Mouse (Mus musculus): Measurements from ENCODE around the gene Tdrd9.
A peak's percentile ranks its signal among the peaks of the same experiment; 100 is the strongest.
"Not testable (repeated sequence)": the region's sequence is repeated elsewhere in the genome, so short reads cannot be mapped to it uniquely, and the experiment has no call there.

The Tdrd9 gene

GRCm38 (mm10) chr12:111971231-111971686 is at the start of gene Tdrd9:
Gene Tdrd9, plus strand, starts transcription at chr12:111971559.
- DNase-seq = no peak

GRCm38 (mm10) chr12:111923117-111923516 is 48.2 kb upstream of the Tdrd9 start:
- DNase-seq = no peak

GRCm38 (mm10) chr12:111927338-111927737 is 44.0 kb upstream of the Tdrd9 start:
- no peak for DNase-seq

GRCm38 (mm10) chr12:111928411-111928966 is 42.9 kb upstream of the Tdrd9 start:
- no peak for DNase-seq

- DNase-seq = peak in 1 of 2 experiments; percentile 29
These were observed 39.8 kb upstream of the Tdrd9 start for GRCm38 (mm10) chr12:111931411-111932025.

GRCm38 (mm10) chr12:111932513-111932912 is 38.8 kb upstream of the Tdrd9 start:
- no peak for DNase-seq

- peak; percentile 66 to 86 for DNase-seq
These were observed 38.2 kb upstream of the Tdrd9 start for GRCm38 (mm10) chr12:111933032-111933704.

- DNase-seq = no peak
These were observed 37.4 kb upstream of the Tdrd9 start for GRCm38 (mm10) chr12:111933971-111934370.

GRCm38 (mm10) chr12:111936706-111937550 is 34.4 kb upstream of the Tdrd9 start:
- DNase-seq = peak; percentile 96

GRCm38 (mm10) chr12:111938623-111939177 is 32.7 kb upstream of the Tdrd9 start:
- no peak for DNase-seq

GRCm38 (mm10) chr12:111943421-111944064 is 27.8 kb upstream of the Tdrd9 start:
- DNase-seq = peak in 1 of 2 experiments; percentile 38

- DNase-seq = not testable (repeated sequence)
These were observed 27.0 kb upstream of the Tdrd9 start for GRCm38 (mm10) chr12:111944065-111944987.

GRCm38 (mm10) chr12:111945115-111945514 is 26.2 kb upstream of the Tdrd9 start:
- peak; percentile 57 to 77 for DNase-seq

GRCm38 (mm10) chr12:111945765-111946655 is 25.3 kb upstream of the Tdrd9 start:
- not testable (repeated sequence) for DNase-seq

- peak; percentile 82 to 85 for DNase-seq
These were observed 24.6 kb upstream of the Tdrd9 start for GRCm38 (mm10) chr12:111946716-111947115.

GRCm38 (mm10) chr12:111950486-111950885 is 20.9 kb upstream of the Tdrd9 start:
- DNase-seq = no peak

GRCm38 (mm10) chr12:111951701-111952100 is 19.7 kb upstream of the Tdrd9 start:
- no peak for DNase-seq

GRCm38 (mm10) chr12:111956173-111956572 is 15.2 kb upstream of the Tdrd9 start:
- DNase-seq = peak in 1 of 2 experiments; percentile 58

- peak; percentile 74 to 89 for DNase-seq
These were observed 13.1 kb upstream of the Tdrd9 start for GRCm38 (mm10) chr12:111958101-111958865.
